Mouse (Mus musculus): Measurements from ENCODE around the gene Olfr1248.
"Not testable (repeated sequence)": the region's sequence is repeated elsewhere in the genome, so short reads cannot be mapped to it uniquely, and the experiment has no call there.

Gene Olfr1248

GRCm38 (mm10) chr2:89618145-89618544 is at the start of gene Olfr1248:
TSS of gene Olfr1248 (minus strand) at chr2:89618245.
- DNase-seq = not testable (repeated sequence)

GRCm38 (mm10) chr2:89661367-89661766 is 43.3 kb upstream of the Olfr1248 start, which contains the start of gene Olfr1250:
TSS of gene Olfr1250 (minus strand) at chr2:89661467.
- DNase-seq = no peak

DNA sequence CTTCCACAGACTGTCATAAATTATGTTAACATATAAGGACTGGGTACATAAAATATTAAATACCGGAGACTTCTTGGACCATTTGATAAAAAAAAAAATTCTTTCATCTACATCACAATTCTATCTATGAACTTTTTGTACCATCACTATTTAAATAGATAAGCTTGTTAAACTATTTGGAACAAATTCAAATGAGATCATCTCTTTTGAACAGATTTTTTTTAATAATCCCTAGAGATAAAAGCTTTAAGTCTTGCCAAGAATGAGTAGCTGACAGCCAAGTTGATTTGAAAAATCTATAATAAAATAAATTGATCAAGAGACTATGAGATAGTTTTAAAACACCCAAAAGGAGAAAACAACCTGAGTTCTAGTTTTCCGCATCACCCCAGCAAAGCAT is 16.8 kb upstream of the Olfr1248 start, which contains the start of gene Olfr1249:
Olfr1249 (minus strand) TSS at position 101 of the 400 bp plus-strand sequence.
- no peak for DNase-seq

DNA sequence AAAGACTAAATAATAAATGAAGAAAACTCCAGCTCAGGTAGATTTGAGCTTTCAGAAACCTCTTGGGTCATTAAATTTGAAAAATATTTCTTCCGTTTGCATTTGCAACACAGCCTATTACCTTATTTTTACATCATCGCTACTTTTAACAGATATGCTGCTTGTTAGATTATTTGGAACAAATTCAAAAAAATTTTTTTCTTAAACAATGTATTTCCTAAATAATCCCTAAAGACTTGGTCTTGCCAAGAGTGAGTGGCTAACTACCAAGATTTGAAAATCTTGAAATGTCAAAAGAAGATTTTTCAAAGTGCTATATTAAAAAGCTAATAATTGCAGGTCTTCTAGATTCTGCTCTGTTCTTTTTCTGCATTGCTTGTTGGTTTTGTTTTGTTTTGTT is 4.0 kb downstream of the Olfr1248 start, which contains the start of gene Olfr1247:
Olfr1247 (minus strand) TSS at position 101 of the 400 bp plus-strand sequence.
- DNase-seq = no peak

GRCm38 (mm10) chr2:89593057-89593456 is 25.0 kb downstream of the Olfr1248 start, which contains the start of gene Olfr1246:
TSS of gene Olfr1246 (minus strand) at chr2:89593157.
- DNase-seq = no peak

DNA sequence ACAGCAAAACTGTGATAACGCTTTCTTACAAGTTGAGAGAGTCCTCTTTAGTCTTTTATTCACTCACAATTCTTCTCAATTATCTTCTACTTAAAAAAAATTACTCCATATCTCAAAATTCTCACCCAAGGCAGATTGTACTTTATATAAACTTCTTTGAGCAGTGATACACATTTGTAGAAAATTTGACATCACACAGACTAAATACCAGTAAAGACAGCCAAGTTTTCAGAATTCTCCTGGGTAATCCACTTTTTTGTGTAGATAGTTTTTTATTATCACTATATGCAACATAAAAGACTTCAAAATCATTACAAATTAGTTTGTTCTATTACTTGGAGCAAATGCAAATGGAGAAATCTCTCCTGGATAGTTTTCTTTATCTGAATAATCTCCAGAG is 39.7 kb downstream of the Olfr1248 start, which contains the start of gene Olfr1245:
Olfr1245 (minus strand) TSS at position 101 of the 400 bp plus-strand sequence.
- DNase-seq = no peak

Data from embryo, embryonic 11 days (tissue).